In genomic region chr9:32668075-32668673, GRCm38 (mm10) we compare ENCODE assay signal across 10 mouse cellular contexts. TPM values are rescaled to one million over a fixed set of nuclear protein-coding genes. Genes with fewer than 3 reads are reported as not detected.
DNase-seq lines count a peak whose midpoint lies in the region; ATAC-seq lines count a peak whose summit lies in the region.
"Had no signal": no experiment of that assay in that cellular context is flagged by ENCODE, and none has a peak within 500 bp of the region (broad histone marks: within the 10 kb centered on the region; RNA-seq: fewer than 3 reads in every experiment).

No protein-coding gene starts in this region.

- no peak for DNase-seq in heart, postnatal 14 days
- peak; percentile 28 to 59 for DNase-seq in right cerebral cortex, postnatal 10 days (ENCODE audit: low spot score in 2 of 2)
- no peak for DNase-seq in right cerebral cortex, postnatal 14 days
- peak; percentile 43 for DNase-seq in forebrain, embryonic 14.5 days (ENCODE audit: low spot score)
- peak; percentile 27 for DNase-seq in naive thymus-derived CD4-positive, alpha-beta T cell, adult 2 months (ENCODE audit: low read depth)
- DNase-seq in right cerebral cortex, postnatal 4 days = no peak
- DNase-seq in kidney, postnatal 10 days = no peak
- DNase-seq: gastrocnemius, postnatal 14 days had no signal

- no peak overlapping the region for H3K4me3 ChIP-seq in heart, embryonic 14.5 days (ENCODE audit: control insufficient read depth in 1 of 2, insufficient read depth in 1 of 2, low read depth in 1 of 2, low read length in 2 of 2)
- H3K4me3 ChIP-seq in forebrain, embryonic 14.5 days (ENCODE audit: low read depth, low read length) = no peak overlapping the region
- H3K4me3 ChIP-seq: limb, embryonic 13.5 days had no signal

- H3K4me2 ChIP-seq in heart, embryonic 14.5 days (ENCODE audit: low read length) = 0 out of 2 replicates have a peak overlapping the region, but pooled peaks have one; percentile 9
- no peak overlapping the region for H3K4me2 ChIP-seq in forebrain, embryonic 14.5 days (ENCODE audit: low read length)
- H3K4me2 ChIP-seq: limb, embryonic 13.5 days had no signal

- peak overlapping the region; percentile 35 to 63 for H3K27ac ChIP-seq in heart, embryonic 14.5 days (replicated peaks in 1 of 2; ENCODE audit: control insufficient read depth in 1 of 2, insufficient read depth in 1 of 2, low read depth in 2 of 2, low read length in 2 of 2)
- no peak overlapping the region for H3K27ac ChIP-seq in forebrain, embryonic 14.5 days (ENCODE audit: low read depth, low read length)
- H3K27ac ChIP-seq: limb, embryonic 13.5 days had no signal

- no peak overlapping the region for H3K9ac ChIP-seq in heart, embryonic 14.5 days (ENCODE audit: low read length)
- no peak overlapping the region for H3K9ac ChIP-seq in forebrain, embryonic 14.5 days (ENCODE audit: low read length)
- H3K9ac ChIP-seq: limb, embryonic 13.5 days had no signal

- intact Hi-C loops in heart, postnatal 14 days (cut with DNase I) = no loop called here

- H3K4me1 ChIP-seq in heart, embryonic 14.5 days (ENCODE audit: control insufficient read depth in 2 of 2, insufficient read depth in 2 of 2, low read length in 2 of 2) = peaks cover 16 to 29% of the 10 kb centered on the region in 2 experiments
- H3K4me1 ChIP-seq in forebrain, embryonic 14.5 days (ENCODE audit: control insufficient read depth, insufficient read depth, low read length) = peaks cover 5% of the 10 kb centered on the region

- no peaks in the 10 kb centered on the region for H3K36me3 ChIP-seq in heart, embryonic 14.5 days (ENCODE audit: control insufficient read depth, insufficient read depth, low read length)
- no peaks in the 10 kb centered on the region for H3K36me3 ChIP-seq in forebrain, embryonic 14.5 days (ENCODE audit: control insufficient read depth, insufficient read depth, low read length)
- H3K36me3 ChIP-seq: limb, embryonic 13.5 days had no signal

- H3K27me3 ChIP-seq in heart, embryonic 14.5 days (ENCODE audit: control insufficient read depth, insufficient read depth, low read length) = no peaks in the 10 kb centered on the region
- H3K27me3 ChIP-seq in forebrain, embryonic 14.5 days (replicated peaks; ENCODE audit: control insufficient read depth, insufficient read depth, low read length) = peaks cover 57% of the 10 kb centered on the region
- H3K27me3 ChIP-seq: limb, embryonic 13.5 days had no signal

- WGBS in heart, embryonic 14.5 days = 73% methylated on average over 9 of the region's 9 CpGs
- WGBS in forebrain, embryonic 14.5 days = 59% methylated on average over 9 of the region's 9 CpGs

- H3K9me3 ChIP-seq in heart, embryonic 14.5 days (ENCODE audit: control insufficient read depth, low read length) = no peaks in the 10 kb centered on the region
- H3K9me3 ChIP-seq in forebrain, embryonic 14.5 days (replicated peaks; ENCODE audit: control insufficient read depth, low read length) = no peaks in the 10 kb centered on the region
- H3K9me3 ChIP-seq: limb, embryonic 13.5 days had no signal

- no peak for ATAC-seq in heart, embryonic 14.5 days (ENCODE audit: insufficient number of reproducible peaks, insufficient read depth, low FRiP score, low read depth)
- 0 out of 2 replicates have a peak, but pooled peaks have one; percentile 45 for ATAC-seq in forebrain, embryonic 14.5 days

RNA-seq across cellular contexts. Expression of gene Ets1, which starts 32.2 kb away (rescaled TPM):
- polyA plus RNA-seq in heart, embryonic 14.5 days (2014; fragmentation: Nextera tagmentation; extraction: Ambion mirVana) = 44.1 and 47.0 TPM in 2 replicates
- 100 to 1,000 TPM in 1 of 2 experiments, 10 to 100 TPM in 1; 88.9 to 111 TPM for total RNA-seq in heart, postnatal 14 days (2021)
- polyA plus RNA-seq in forebrain, embryonic 14.5 days (2014; fragmentation: Nextera tagmentation; extraction: Ambion mirVana) = 14.5 and 18.1 TPM in 2 replicates

Comparison
In these comparisons a context has a peak if more than half of its experiments do, and no peak if none do; other contexts are left out.
1. DNase-seq: peak in right cerebral cortex, postnatal 10 days (2 of 2), forebrain, embryonic 14.5 days (single experiment) and naive thymus-derived CD4-positive, alpha-beta T cell, adult 2 months (single experiment); none in heart, postnatal 14 days (0 of 2), right cerebral cortex, postnatal 14 days (single experiment), right cerebral cortex, postnatal 4 days (single experiment) and kidney, postnatal 10 days (single experiment).